Mouse (Mus musculus): Measurements from ENCODE around the gene Adamts16.

Gene Adamts16

DNA sequence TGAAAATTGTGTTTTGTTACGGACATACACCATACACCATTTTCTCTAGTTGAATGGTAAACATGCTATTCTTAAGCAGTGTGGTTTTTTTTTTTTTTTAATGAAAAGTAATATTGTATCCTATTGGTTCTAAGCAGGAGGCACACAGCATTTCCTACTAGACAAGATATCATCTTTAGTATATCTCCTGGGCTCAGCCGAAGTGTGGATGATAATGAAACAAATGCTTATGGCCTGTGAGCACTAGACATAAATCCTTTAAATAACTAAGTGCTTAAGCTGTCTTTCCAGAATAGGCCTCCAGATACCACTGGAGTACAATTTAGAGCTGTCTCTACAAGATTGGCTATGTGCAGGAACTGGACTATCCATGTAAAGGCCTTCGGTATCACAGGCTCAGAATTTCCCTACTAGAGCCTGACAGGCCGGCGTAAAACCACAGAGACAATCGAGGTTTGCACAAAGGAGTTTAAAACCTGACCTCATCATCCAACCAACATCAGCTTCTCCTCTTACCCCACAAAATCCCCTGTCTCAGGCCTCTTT, 8.9 kb downstream of the Adamts16 start:
- no peak for DNase-seq (ENCODE audit: low read depth)

DNA sequence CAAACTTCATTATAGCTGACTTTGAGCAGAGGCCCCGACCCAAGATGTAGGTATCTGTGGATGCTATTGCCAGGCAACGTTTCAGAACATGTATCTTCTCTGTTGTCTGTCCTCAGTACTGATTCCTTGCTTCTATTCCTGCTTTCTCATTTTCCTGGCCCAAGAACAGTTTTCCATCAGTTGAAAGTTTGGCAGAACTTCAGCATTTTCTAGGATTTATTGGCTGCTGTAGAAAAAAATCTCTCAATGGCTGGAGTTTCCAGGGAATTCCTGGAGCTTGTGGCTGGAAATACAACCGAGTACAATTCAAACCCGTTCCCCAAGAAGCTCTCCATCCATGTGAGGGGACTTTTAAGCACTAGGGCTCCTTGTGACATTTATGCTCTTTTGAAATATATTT, 10.6 kb downstream of the Adamts16 start:
- no peak for DNase-seq (ENCODE audit: low read depth)

DNA sequence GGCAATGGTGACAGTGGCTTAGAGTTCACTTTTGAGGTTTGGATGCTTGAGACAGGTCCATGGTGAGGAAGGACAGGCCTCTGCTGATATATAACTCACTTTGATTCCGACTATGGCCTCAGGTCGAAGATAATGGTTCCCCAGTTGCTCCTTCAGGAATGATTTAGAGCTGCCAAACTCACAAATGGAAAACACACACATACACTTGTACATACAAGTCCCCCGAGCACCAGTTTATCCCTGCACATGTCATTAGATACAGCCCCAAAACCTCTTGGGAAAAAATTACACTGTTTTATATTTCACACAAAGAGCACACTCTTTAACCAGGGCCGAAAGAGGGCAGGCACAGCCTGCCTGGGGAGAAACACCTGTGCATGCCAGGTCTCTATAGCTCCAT, 14.1 kb downstream of the Adamts16 start:
- no peak for DNase-seq (ENCODE audit: low read depth)

DNA sequence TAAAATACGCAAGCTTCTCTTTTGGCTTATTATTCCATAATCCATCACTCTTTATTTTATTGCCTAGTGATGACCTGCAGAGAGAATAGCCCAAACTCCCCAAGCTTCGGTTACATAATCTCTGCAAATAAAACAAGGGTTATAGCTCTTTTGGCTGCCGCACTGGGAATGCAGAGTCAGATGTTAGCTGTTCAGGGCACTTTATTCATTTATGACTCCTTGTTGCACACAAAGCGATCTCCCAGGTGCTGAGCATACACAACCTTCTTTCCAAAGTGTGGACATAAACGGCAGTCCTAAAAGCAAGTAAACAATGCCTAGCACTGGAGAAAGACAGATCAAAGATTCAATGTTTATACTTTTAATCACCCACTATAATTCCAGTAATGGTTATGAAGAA, 16.3 kb downstream of the Adamts16 start:
- DNase-seq (ENCODE audit: low read depth) = no peak

DNA sequence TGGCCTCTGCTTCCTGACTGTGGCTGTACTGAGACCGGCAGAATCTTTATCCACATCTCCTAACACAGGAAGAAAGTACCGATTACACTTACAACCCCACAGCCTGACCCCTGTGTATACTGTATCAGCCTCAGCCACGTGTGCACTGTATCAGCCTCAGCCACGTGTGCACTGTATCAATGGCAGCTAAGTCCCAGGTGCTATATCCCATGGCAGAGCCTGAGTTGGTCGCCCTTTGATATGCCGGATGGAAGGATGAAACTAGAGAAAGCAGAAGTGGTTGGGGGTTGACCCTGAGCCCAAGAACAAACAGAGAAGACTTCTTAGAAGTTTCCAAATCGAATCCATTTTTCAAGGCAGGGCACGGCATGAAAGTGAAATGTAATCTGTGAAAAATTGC, 17.9 kb downstream of the Adamts16 start:
- no peak for DNase-seq (ENCODE audit: low read depth)

DNA sequence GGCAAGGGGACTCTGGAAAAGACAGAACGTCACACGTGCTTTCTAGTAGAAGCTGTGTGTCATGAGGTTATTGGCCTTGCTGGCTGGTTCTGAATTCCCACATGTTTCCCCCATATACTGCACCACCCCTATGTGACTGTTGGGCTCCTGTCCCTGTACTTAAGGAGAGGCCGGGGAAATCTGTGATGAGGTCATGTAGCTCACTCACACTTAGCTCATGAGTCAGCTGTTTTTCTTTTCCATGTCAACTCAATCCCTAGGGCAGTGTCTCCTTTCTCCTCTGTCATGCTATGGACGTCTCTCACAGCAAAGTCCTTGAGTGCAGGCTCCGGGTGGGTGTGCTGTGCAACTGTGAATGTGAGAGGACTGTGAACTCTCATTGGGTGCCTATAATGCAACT, 22.6 kb downstream of the Adamts16 start:
- no peak for DNase-seq (ENCODE audit: low read depth)

DNA sequence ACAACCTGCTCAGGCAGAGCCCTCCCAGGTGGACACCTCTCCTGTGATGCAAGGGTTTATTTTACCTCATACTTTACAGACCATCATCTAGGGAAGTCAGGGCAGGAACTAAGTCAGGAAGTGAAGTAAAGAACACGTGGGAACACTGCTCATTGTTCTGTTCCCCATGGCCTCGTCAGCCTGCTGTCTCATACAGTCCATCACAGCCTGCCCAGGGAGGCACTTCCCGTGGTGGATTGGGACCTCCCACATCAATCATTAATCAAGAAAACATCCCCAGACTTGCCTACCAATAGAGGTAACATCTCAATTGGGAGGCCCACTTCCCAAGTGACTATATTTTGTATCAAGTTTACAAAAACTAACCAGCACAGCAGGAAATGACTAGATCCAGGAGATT, 27.2 kb downstream of the Adamts16 start:
- DNase-seq (ENCODE audit: low read depth) = no peak

DNA sequence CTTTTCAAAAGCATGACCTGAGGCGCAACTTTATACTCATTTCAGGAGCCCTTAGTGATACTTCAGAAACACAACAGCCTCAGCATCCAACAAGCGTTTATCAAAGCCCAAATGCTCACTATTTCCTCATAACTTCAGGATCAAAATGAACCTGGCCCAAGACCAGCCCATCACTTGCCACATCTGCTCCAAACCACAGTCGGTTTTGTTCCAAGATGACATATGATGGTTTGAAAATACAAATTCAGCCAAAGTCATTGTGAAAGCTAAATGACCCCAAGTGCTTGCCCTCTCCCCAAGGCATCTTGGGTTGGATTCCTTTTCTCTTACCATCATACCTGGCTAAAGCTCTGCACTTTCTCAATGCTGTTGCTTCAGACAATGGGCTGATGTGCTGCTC, 36.1 kb downstream of the Adamts16 start:
- no peak for DNase-seq (ENCODE audit: low read depth)

DNA sequence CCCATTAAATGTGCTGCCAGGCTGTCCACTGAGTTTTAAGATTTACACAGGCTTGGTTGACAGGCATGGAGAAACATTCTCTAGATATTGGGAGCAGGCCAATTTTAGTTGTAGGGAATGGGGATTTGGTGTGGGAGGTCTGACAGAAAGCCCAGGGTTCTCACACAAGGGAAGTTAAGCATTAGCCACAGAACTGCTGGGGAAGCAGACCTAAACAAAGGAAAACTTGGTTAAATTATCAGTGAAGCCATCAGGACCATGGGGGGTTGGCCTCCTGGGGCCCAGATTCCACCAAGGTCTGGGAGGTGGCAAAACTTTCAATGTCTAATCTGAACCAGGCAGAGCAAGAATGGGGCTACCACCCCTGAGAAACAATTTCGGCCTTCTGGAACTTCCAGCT, 38.8 kb downstream of the Adamts16 start:
- DNase-seq (ENCODE audit: low read depth) = no peak

DNA sequence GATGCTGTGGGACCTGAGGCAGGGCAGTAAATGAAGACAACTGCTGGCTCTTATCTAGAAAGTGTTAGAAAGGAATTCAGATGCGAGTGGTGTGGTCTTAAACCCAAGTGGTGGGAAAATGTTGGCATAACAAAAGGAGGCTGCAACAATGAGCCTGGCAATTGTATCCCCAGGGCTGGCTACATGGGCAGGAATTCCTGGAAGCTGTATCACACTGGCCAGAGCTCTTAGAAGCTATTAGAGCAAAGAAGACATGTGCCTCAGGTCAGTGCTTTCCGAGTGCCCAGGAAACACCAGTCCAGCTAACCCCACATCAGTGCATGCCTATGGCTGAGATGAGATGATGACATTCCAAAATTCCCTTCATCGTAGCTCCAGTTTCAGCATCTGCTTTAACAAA, 42.3 kb downstream of the Adamts16 start:
- no peak for DNase-seq (ENCODE audit: low read depth)

DNA sequence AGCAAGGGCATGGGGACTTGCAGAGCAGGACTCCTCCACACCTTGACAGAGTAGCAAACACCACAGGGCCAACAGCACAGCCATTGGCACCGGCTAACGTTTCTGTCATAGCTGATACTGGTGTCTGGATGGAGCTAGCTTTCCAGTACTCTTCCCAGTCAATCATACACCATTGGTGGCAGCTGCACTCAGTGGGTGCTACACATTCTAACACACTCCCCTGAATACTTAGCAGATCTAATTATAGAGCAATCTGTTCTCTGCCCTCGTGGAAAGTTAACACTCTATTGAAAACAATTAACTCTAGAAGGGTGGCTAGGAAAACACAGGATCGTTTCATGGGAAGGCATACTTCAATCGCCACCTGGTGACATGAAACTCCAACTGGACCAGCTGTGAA, 43.2 kb downstream of the Adamts16 start:
- DNase-seq (ENCODE audit: low read depth) = no peak

DNA sequence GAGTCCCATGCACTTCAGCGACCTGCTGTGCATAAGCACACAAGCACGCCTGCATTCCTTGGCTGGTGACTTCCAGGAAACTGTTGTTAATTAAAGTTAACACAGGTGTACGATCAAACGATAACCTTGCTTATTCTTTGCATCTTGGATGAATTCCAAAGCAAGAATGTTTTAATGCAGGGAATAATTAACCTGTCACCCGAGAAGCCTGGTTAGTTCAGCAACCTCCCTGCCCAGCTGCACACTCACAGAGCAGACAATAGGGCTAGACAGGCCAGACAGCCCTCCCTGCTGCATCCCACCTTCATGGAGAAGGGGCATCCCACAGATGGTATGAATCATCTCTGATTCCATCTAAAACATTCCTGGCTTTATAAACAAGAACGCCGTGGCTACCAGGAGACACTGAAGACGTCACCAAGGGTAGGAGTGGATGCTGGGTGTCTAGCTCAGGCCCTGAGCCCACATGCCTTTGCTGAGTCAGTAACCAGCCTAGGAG, 47.5 kb downstream of the Adamts16 start:
- DNase-seq (ENCODE audit: low read depth) = no peak

DNA sequence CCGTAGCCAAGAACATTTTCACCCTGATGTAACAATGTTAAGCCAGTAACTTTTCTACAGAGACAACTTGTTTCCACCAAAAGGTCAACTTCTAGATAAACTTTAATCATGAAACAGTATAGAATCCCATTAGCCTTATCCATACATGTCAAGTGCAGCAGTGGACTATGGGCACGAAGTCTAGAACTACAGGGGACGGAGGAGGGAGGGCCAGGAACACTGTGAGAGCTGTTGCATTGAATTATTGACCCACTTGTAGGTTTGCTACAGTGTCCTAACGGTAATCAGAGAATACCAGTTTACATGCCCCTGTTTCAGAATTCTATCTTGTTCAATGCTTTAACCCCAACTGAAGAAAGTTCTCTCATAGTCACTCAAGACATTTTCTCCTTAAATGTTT, 48.0 kb downstream of the Adamts16 start:
- no peak for DNase-seq (ENCODE audit: low read depth)

DNA sequence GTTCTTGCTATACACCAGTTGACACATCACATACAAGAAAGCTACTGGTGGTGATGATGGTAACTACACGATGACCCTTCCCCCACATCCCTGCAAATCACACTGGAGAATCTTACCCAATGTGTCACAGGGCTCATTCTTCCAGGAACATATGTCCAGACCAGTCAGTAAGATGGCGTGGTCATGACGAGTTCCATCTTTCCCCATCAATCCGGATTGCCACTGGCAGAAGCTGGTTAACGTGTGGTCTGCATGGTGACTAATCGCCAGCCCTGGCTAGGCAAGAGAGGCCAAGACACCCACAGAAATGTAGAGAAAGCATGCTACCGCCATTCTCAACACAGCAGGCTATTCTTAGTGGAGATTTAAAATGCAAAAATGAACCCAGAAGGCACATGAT, 48.7 kb downstream of the Adamts16 start:
- no peak for DNase-seq (ENCODE audit: low read depth)

DNA sequence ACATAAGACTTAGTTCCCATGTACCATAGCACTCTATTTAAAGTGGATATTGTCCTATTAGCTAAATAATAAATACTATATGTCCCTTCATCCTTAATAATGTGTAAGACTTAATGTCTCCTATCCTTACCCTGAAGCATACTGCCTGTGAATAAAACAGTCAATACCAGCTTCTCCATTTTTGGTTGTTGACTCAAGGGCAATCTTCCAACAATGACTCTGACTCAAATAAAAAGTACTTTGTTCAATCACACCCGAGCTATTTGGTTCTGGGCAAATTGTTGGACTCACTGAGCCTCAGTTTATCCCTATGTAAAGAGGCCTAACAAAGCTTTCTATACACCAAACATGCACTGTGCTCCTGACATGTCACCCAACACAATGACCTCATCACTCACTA, 51.8 kb downstream of the Adamts16 start:
- DNase-seq (ENCODE audit: low read depth) = no peak

DNA sequence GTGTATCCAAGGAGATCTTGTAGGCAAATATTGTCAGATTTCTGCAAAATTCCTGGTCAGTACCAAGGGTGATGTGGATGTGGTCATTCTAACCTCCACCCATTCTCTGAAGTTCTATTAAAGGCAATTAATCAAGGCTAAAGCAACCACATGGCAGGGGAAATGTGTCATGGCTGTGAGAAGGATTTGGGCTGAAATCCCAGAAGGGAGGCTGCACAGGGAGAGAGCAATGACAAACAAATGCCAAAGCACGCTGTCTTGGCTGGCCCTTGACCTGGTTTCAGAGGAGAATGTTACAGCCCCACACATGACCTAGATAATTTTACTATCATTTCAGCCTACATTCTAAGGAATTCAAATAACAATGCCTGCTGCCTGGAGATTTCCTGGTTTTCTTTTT, 52.6 kb downstream of the Adamts16 start:
- DNase-seq (ENCODE audit: low read depth) = no peak

DNA sequence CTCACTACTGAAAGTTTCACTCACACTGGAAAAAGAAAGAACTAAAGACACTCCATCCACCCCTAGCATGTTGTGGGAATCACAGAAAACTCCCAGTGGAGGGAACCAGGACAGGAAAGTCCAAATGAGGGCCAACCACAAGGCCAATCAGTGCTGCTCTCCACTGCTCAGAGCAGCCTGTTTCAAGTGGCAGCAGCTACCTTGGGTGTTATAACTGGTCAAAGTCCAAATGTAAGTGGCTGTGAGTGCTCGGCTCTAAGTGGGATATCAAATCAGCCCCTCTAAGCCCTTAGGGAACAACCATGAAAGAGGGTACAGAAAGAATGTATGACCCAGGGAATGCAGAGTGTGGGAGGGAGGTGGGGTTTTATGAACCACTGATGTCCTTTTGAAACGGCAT, 56.5 kb downstream of the Adamts16 start:
- no peak for DNase-seq (ENCODE audit: low read depth)

DNA sequence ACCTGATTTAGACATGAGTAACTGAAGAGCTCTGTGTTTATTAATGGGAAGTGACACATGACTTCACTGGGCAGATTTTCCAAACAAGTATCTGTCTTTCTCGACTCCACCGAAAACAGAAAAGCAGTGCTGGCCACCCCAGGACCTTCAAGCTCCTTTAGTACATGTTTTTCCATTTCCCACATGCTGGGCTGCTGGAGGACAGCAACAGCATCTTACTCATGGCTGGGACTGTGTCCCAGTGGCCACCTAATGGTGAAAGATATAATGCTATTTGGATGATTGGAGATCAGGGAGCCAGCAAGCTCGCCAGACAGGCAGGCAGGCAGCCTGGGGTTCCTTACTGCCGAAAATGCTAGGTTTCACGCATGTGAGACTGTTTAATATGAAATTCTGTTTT, 57.5 kb downstream of the Adamts16 start:
- DNase-seq (ENCODE audit: low read depth) = no peak

DNA sequence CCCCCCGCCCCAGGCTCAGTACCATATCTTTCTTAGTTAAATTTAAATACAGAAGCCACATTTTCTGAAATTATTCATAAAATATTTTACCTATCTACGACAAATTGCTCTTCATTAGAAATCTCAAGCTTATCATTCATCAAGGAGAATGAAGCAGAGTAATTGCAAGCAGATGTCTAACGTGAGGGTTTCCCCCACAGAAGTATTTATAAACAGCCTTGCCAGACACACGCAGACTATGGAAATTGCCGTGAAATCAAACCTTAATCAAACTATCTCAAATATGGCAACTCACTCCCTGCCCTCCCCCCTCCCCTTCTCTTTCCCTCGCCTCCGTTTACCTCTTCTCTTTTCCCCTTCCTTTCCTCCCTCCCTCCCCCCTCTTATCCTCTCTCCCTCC, 61.8 kb downstream of the Adamts16 start:
- no peak for DNase-seq (ENCODE audit: low read depth)

DNA sequence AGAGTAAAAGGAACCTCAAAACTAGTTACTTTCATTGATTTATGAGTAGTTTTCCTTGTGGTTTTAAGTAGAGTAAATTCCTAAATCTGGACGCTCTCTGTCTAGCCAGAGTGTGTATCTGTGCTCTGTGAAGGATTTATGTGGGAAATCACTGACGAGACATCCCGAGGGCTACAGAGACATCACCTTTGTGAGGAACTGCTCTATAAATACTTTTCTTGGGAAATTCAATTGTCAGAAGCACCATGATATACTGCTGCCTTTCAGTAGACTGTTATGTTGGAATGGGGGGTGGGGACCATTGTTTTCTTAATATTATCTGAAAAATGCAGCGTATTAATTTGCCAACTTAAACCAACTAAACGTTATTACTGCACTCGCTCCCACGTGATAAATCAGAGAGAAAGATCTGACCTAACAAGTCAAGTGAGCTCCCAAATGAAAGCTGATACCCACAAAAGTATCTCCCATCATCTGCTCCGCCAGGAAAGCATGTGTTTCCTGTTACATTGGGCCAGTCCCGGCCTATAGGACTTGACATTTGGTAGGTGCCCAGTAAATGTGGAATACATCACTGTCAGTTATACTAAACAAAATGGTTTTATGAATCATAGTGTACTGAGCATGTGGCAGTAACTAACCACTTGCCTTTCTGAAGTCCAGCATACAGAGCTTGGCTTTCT, 62.6 kb downstream of the Adamts16 start:
- no peak for DNase-seq (ENCODE audit: low read depth)

DNA sequence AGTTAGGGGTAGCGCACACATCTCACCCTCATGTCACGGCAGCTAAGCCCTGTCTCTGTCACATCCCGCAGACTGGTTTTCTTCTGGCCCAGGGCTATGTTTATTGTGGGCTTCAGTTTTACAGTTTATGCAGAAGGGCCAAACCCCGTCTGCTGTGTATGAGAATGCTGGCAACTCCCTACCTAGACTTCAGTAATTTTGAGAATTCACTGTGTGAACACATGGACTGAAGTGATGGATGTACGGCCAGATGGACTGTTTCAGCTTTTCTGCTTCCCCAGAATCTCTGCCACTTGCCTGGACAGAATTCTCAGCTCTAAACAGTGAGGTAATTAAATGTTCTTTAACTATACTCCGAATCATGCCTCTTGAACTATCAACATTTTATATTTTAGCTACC, 70.5 kb downstream of the Adamts16 start:
- DNase-seq (ENCODE audit: low read depth) = no peak

DNA sequence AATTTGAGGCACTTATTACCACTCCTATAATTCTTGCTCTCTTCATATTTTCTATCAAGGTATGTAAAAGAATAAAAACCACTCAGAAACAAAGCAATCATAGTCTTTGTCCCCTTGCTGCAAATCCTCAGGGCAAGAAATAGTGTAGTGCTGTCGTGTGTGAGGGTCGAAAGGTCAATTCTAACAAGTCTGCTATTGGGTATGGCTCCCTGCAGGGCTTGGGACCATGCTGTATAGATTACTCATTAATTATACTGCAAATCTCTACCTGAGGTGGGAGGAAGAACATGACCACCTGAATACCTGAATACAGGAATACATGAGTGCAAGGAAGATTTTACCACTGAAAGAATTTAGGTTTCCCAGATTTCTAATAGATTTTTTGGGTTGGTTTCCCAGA, 72.5 kb downstream of the Adamts16 start:
- no peak for DNase-seq (ENCODE audit: low read depth)

DNA sequence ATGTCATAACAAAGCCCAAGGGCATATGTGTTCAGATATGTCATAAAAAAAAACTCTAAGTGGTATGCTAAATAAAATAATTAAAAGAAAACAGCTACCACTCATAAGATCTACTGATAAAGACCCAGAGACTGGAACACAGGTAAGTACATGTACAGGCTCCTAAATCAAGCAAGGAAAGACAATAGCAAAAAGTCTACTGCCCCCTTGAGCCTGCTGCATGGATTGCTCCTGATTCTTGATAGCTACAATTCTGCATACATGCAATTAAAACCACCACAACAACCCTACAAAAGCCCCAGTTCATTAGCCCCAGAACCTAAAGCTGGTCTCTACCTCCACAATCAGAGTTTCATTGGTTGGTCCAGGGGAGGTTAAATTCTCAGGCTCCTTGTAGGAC, 74.1 kb downstream of the Adamts16 start:
- no peak for DNase-seq (ENCODE audit: low read depth)

DNA sequence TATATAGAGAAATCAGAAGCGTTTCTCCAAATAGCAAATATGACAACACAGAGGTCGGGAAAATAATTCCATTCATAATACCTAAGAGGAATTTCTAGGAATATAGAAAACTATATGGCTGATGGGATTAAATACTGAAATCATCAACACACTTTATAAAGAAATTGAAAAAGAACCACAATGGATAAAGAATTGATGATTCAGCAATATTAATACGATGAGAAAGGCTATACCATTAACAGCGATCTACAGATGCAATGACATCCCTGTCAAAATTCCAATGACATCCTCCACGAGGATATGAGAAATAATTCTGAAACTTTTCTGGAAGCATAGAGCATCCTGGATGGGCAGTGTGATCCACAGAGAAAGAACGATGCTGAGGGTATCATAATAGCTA, 76.9 kb downstream of the Adamts16 start:
- no peak for DNase-seq (ENCODE audit: low read depth)

Data from c-Kit-positive CD71-negative TER-119-negative erythroid progenitor cells, embryonic 14.5 days (primary cell).